Mouse (Mus musculus): ENCODE data around the gene Rac3. TPM values are rescaled to one million over a fixed set of nuclear protein-coding genes. Genes with fewer than 3 reads are reported as not detected.
"Not testable (repeated sequence)": the region's sequence is repeated elsewhere in the genome, so short reads cannot be mapped to it uniquely, and the experiment has no call there.

Rac3 gene
- total RNA-seq (2021): 10 to 100 TPM; 83.9 to 98.6 TPM
- long read RNA-seq, experiment 1, transcript Rac3-201 (6 exons, 1,076 nt): major isoform, 14 of 16 reads
- long read RNA-seq, experiment 1, partial matches to known transcripts: 1 of 16 reads
- long read RNA-seq, experiment 1, other reads (novel, unspliced or antisense): 0 of 16 reads
- long read RNA-seq, experiment 2, transcript Rac3-201 (6 exons, 1,076 nt): major isoform, 23 of 30 reads
- long read RNA-seq, experiment 2, partial matches to known transcripts: 0 of 30 reads
- long read RNA-seq, experiment 2, other reads (novel, unspliced or antisense): 4 of 30 reads

DNA sequence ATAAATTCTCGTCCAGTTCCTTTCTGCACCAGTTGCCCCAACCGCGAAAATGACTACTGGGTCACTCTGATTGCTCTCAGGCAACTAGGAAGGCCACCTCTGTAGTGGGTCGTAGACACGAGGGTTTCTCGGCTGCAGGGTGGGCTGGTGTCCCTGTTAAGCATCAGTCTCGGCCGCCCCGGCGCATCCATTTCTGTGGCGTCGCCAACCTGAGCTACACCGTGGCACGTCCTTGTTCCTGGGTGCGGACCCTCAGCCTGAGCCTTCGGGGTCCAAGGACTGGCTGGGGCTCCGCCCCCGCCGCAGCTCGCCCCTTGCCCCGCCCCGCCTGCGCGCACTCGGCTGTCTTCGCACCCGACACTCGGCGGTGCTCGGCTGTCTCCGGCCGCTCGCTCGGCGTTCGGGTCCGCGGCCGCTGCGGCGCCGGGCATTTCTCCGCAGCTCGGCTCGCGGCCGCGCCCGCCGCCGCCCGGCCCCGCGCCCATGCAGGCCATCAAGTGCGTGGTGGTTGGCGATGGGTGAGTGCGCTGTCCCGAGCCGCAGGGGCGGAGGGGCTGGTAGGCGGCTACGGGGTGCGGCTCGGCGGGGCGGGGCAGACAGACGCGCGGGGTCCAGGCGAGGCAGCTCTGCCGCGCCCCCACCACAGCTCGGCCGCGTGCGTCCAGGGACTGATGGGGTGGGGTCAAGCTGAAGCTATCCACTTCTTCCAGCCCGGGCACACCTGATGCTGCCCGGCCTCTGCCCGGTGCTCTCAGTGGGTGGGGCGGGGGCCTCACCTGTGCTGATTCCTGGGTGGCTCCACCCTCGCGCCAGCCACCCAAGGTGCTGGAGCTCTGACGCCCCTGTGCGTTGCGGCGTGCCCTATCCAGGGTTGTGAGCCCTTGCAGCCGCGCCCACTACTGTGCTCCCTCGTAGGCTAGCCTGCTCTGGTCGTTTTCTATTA, at the start of gene Rac3:
Gene Rac3, plus strand, starts transcription at position 347 of the 943 bp plus-strand sequence.
- DNase-seq (ENCODE audit: low spot score in 2 of 2): peak; percentile 70

DNA sequence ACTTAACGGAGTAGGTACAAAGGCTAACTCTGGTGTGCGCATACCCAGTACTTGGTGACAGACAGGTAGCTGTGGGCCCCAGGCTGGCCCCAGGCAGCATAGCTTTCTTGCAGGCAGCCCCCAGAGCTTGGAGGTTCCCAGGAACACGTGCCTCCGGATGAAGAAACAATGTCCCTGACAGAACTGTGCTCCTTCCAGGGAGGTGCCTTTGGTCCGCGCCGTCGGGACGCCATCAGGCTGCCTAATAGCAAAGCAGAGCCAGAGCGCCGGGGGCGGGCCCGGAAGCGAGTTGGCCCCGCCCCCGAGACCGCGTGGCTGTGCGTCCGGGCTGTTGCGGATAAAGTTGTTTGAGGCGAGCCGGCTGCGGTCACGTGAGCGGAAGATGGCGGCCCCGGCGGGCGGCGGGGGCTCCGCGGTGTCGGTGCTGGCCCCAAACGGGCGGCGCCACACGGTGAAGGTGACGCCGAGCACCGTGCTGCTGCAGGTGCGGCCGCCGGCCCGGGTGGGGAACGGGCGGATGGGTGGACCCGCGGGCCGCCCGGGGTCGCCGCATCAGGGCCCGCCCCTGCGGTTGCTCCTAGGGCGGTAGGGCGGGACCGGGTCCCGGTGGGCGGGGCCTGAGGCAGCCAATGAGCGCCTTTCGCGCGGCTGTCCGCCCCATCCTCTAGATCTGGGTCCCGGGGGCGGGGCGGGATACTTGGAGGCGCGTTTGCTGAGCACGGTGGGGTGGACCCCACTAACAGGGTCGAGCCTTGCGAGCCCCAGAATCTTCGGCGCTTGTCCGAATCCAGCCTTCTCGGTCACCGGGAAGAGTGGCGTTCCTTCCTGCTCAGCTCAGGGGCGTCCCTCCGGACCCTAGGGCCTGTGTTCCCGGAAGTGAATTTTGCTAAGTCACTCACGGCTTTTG, 48.3 kb upstream of the Rac3 start, which contains the start of gene Aspscr1:
Gene Aspscr1, plus strand, starts transcription at position 287 of the 907 bp plus-strand sequence.
- DNase-seq (ENCODE audit: low spot score in 2 of 2): peak; percentile 92 to 93

DNA sequence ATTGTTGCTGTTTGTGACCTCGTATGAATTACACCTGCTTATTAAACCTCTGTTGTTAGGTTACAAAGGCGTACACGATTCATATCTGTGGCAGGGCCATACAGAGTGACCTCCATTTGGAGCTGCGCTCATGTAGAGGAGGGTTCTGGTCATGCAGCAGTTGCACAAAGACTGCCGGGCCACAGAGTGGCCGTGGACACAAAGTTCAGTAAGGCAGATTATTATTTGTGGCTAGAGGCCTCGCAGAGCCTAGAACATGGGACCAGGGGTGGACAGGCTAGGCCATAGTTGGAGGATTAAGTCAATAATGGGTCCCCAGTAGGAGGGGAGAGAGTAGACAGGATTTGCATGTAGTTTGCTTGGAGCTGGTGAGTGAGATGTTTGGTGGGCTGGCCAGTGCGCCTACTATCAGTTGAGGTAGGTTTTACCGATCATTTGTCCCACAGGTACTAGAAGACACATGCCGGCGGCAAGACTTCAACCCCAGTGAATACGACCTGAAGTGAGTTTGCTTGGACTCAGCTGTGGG, 47.6 kb upstream of the Rac3 start:
- no peak for DNase-seq (ENCODE audit: low spot score in 2 of 2)

DNA sequence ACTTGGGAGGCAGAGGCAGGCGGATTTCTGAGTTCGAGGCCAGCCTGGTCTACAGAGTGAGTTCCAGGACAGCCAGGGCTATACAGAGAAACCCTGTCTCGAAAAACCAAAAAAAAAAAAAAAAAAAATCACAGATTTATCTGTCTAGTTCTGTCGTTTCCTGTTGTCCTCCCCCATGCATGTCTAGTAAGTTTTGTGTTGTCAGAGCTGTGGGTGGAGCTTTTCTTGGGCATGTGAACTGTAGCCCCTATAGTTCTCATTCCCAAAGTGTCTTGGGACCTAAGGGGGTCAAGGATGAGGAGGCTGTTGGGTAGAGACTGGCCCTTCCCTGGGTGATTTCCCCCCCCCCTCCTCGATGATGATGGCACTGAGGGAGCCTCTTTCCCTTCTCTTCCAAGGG, 45.4 kb upstream of the Rac3 start:
- DNase-seq (ENCODE audit: low spot score in 2 of 2): not testable (repeated sequence)

DNA sequence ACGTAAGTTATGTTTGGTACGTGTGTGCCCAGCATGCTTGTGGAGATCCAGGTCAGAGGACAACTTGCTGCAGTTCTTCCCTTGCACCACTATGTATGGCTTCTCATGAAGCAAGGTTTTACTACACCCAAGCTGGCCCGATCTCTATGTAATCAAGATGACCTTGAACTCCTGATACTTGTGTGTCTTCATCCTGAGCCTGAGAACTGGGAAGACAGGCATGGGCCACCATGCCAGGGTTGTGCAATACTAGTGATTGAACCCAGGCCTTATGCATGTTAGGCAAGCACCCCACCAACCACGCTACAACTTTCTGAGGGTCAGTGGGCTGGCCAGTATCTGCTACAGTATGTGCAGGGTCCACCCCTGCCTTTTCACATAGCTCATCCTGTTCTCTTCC, 44.3 kb upstream of the Rac3 start:
- no peak for DNase-seq (ENCODE audit: low spot score in 2 of 2)

DNA sequence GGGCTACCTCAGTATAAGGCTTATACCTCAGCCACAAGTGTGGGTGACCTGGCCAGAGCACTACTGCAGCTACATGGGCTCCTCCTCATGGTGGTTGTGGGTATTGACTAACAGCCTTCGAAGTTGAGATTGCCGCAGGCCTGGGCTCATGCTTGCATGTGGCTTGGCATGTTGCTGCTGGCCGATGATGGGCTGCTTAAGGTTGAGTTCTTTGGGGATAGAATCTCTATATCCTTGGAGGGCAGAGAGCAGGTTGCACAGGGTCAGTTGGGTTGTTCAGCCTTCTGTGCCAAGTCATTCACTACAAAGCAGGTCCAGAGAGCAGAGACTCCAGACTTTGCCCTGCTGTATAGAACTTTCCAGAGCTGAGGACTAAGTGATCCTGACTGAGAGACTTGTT, 41.4 kb upstream of the Rac3 start:
- DNase-seq (ENCODE audit: low spot score in 2 of 2): no peak

DNA sequence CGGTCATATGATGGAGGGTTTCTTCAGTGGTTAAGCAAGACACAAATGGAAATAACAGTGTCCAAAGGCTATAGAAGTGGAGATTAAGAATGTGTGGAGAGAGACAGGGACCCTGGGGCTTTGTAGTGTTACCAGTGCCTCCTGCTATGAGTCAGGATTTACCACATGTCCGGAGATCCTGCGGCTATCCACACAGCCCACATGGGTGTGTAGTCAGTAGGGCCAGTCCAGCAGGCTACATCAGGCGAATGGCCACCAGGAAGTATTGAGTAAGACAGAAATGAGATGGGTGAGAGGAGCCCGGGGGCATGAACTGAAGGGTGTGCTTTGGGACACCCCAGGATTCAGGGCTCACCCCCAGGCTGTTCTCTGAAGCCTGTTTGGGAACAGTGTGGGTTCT, 38.6 kb upstream of the Rac3 start:
- DNase-seq (ENCODE audit: low spot score in 2 of 2): no peak

DNA sequence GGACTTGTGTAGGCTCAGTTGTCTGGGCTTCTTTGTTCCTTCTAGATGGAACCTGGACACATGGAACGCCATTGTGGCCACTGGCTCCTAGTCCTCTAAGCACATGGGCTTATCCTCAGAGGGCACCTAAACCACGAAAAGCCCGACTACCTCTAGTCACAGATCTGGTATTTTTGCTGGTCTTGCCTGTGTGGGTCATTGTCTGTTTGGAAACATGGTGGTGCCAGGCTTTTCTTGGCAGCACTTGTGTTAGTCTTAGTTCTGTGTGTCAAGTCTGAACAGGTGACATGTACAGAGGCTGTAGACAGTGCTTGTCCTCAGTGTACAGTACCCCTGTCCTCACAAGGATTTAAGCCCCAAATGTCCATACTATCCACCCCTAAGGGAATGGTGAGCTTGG, 37.7 kb upstream of the Rac3 start:
- DNase-seq (ENCODE audit: low spot score in 2 of 2): no peak

DNA sequence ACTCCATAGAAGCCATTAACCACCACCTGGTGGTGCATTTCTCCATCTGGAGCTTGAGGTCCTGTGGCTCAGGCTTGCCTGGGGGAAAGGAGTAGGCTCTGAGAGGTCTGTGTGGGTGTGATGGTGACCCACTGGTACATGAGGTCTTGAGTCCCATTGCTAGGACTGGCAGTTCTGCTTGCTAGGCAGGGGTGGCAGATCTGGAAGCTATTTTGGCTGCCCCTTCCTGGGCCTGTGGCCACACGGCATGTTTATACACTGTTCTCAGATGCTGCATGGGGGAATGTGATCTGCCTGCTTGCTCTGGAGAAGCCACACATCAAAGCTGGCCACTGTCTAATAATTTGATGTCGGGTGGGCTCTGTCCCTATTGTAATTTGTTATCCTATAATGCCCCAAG, 37.2 kb upstream of the Rac3 start:
- DNase-seq (ENCODE audit: low spot score in 2 of 2): no peak

DNA sequence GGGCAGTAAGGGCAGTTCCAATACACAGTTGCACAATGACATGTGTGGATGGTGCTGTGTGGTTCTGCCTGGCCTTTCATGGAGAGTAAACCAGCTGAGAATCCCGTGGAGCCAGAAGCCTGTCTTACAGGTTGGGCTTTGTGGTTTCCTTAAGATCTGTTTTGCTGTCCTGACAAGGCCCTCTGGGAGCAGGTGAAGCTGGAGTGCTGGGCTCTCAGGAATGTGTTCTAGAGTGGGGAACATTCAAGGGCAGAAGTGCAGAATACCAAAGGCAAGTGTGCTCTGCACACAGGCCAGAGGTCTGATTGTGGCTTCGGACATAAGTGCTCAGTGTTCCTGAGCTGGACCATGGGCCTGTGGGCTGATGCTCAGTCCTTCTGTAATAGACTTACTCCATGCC, 36.6 kb upstream of the Rac3 start:
- no peak for DNase-seq (ENCODE audit: low spot score in 2 of 2)

DNA sequence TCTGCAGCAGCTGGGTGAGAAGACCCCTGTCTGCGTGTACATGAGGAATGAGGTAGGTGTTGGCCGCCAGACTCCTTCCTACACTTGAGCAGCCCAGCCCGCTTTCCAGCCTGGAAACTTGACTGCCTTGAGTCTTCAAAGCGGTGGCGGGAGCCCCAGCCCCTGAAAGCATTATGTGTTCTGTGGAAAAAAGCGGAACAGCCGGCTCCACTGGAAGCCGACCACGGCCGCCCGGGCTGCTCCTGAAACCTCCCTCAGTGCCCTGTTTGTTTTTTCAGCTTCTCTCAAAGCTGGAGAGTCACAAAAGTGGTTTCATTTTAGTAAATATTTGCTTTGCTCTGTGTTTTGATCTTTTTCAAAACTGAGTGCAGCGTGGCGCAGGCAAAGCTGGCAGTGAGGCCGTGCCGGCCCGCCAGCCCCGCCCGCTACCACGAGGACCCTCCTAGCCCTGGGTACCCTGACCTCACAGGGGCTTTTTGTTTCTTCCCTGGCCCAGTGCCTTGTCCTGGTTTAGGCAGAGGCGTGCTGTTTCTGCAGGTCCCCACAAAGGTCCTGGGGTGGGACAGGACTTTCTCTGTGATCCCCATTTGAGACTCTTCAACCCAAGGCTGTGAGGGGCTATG, 34.5 kb upstream of the Rac3 start:
- DNase-seq (ENCODE audit: low spot score in 2 of 2): no peak

DNA sequence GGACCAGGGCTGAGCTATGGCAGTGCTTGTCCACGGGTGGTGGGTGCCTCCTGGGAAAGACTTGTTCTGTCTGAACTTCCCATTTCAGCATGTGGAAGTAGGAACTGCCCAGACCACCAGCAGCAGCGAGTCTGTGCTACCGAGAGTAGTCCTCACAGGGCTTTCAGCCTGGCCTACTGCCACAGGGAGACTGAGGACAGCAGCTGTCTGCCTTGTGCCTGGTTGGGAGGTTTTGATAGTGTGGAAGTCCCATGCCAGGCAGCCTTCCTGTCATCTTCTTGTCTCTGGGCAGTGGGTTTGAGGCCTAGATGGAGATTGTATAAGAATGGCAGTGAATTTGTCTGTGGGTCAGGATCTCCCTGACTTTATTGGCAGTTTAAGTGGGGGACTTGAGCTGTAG, 31.9 kb upstream of the Rac3 start:
- no peak for DNase-seq (ENCODE audit: low spot score in 2 of 2)

DNA sequence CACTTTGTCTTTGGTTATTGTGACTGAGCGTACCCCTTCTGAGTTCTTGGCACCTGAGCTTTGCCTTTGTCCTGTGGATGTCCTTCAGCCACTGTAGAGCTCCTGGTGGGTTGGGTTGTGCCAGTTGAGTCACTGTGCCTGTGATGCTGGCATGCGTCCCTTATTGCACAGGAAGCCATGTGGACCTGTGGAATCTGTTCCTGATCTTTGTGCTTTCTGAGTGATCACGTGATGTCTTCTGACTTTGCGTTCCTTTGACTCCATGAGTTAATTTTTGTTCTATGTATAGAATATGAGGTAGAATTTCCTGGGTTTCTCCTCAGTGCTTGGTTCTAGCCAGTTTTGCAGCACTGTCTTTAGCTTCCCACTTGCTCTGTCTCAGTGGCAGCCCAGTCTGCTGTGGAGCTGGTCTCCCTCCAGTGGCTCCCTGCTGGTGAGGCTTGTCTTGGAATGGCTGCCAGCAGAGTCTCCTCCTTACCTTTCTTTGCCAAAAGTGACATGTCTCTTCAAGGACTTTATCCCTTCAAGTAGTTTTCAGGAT, 28.7 kb upstream of the Rac3 start:
- DNase-seq (ENCODE audit: low spot score in 2 of 2): peak in 1 of 2 experiments; percentile 33

DNA sequence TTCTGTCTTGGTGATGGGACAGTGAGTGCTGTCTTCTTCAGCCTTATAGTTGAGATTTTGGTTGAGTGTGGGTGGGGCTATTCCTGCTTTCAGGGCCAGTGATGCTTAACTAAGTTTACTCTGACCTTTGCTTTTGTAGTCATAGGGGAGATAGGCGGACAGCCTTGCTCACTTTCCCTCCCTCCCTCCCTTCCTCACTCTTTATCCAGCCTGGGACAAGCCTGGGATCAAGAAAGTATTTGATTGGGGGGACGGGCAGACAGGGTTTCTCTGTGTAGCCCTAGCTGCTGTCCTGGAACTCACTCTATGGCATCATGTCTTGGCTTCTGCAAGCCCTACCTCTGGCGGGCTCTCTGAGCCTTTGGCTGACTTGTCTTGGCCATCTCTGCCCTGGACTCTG, 27.8 kb upstream of the Rac3 start:
- no peak for DNase-seq (ENCODE audit: low spot score in 2 of 2)

DNA sequence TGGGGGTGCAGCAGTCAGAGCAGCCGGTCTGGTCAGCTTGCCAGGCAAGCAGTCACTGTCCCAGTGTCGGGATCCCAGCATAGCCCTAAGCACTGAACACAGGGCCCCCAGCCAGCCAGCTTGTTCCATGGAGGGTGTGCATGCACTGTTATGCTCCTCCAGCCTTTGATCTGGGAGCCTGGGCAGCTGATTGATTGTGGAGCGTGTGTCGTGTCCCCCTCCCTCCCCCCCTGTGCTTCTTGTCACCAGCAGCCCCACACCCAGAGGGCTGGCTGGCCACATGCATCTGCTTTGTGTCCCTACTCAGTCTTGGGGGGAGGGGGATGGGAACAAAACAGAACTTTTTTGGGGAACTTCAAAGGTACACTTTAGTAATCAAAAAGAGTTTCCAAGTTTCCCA, 26.1 kb upstream of the Rac3 start:
- peak in 1 of 2 experiments; percentile 49 for DNase-seq (ENCODE audit: low spot score in 2 of 2)

DNA sequence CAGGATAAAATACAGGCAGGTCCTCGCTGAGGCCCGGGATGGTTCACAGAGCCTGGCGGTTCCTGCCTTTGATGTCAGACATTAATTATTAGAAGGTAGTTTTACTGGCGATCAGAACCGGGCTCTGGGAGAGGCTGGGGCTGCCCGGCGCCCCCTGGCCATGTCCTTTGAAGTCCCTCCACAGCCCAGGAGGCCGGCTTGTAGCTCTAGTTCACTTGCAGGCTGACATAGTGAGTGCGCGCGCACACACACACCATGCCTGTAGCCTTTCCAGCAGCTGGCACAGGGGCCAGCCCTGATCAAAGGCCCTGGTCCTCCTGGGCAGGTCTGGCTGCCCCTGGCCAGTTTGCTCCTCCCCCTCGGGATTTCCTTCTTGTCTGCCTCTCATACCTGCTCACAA, 25.6 kb upstream of the Rac3 start:
- DNase-seq (ENCODE audit: low spot score in 2 of 2): no peak

DNA sequence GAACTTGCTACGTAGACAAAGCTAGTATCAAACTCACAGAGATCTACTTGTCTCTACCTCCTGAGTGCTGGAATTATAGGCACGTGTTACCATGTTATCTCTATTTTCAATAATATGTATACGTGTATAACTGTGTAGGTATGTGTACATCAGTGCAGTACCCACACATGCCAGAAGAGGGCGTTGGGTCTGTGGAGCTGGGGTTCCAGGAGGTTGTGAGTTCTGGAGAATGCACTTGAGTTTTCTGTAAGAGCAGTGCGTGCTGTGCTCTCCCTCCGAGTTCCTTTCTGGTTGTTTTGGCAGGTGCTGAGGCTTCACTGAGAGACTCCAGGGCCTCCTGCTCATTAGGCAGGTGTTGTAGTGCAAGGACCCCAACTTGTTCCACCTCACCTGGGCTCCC, 24.7 kb upstream of the Rac3 start:
- no peak for DNase-seq (ENCODE audit: low spot score in 2 of 2)

DNA sequence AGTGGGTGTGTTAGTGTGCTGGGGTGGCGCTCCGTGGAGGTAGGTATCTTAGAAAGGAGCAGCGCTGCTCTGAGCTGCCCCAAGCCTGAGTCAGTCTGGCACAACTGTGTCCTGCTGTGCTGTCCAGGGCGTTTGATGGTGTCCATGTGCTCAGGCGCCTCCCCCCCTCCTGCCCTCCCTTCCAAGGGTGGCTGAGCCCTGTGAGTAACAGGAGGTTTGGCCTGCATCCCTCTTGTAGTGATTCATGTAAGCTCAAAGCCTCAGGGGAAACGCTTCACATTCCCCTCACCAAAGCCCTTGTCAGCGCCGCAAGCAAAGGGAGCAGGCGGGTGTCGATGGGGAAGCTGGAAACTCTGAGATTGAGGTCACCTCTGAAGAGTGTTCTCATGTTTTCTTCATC, 23.5 kb upstream of the Rac3 start:
- DNase-seq (ENCODE audit: low spot score in 2 of 2): no peak

DNA sequence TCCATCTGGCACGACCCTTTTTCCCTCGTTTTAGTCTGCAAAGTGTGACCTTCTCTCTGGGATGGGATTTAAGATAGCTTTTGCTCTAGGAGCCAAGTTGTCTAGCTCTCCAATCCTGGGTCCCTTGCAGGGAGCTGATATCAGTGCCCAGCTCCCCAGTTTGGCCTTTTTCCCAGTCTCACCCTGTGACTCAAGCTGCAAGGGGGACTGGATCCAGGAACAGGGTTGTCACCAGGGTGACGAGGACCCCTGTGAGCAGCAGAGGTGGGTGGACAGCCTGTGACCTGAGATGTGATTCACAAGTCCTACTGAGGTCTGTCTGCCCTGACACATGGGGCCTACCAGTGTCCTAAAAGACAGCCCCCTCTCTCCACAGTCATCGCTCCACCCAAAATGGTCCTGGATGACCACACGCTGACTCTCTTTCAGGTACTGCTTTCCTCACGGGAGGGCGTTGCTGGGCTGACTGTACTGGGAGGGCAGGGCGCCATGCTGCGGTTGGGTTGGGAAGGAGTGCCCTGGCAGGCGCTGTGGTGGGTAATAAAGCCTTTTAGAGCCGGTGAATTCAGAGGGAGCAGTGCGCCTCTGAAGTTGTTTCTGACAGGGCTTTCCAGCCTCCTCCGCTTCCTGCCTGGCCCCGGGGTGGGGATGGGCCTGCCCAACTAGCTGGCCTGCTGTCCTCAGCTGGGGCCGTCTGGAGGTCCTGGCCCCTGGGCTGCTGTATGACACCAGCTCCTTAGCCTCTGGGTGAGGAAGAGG, 17.4 kb upstream of the Rac3 start:
- no peak for DNase-seq (ENCODE audit: low spot score in 2 of 2)

Measured in layer of hippocampus, postnatal 14 days (tissue).